Mouse (Mus musculus): Measurements from ENCODE around the gene B4galt5. TPM values are rescaled to one million over a fixed set of nuclear protein-coding genes. Genes with fewer than 3 reads are reported as not detected.

B4galt5 gene
- polyA plus RNA-seq, 1 experiment from 2014 or later: 22.6 TPM

- no peak for ATAC-seq
- no peaks in the 10 kb centered on the region for H3K4me1 ChIP-seq (ENCODE audit: control insufficient read depth, insufficient read depth, low read depth, low read length)
- no peaks in the 10 kb centered on the region for H3K36me3 ChIP-seq (ENCODE audit: control insufficient read depth, insufficient read depth, low read length)
- no peak overlapping the region for H3K9ac ChIP-seq (ENCODE audit: low read depth, low read length)
- no peak overlapping the region for H3K4me2 ChIP-seq (ENCODE audit: low read length)
- no peak overlapping the region for H3K4me3 ChIP-seq (ENCODE audit: low read length)
- no peak overlapping the region for H3K27ac ChIP-seq (ENCODE audit: low read depth, low read length)
- 46% methylated on average over 4 of the region's 4 CpGs for WGBS
- H3K27me3 ChIP-seq (replicated peaks; ENCODE audit: control insufficient read depth, insufficient read depth, low read length): no peaks in the 10 kb centered on the region
- H3K9me3 ChIP-seq (ENCODE audit: control insufficient read depth, low read length): no peaks in the 10 kb centered on the region
Observed at GRCm38 (mm10) chr2:167378972-167379371, 30.0 kb upstream of the B4galt5 start.

- H3K36me3 ChIP-seq (ENCODE audit: control insufficient read depth, insufficient read depth, low read length): no peaks in the 10 kb centered on the region
- no peak overlapping the region for H3K4me2 ChIP-seq (ENCODE audit: low read length)
- no peak for ATAC-seq
- H3K27ac ChIP-seq (ENCODE audit: low read depth, low read length): no peak overlapping the region
- no peaks in the 10 kb centered on the region for H3K9me3 ChIP-seq (ENCODE audit: control insufficient read depth, low read length)
- no peak overlapping the region for H3K9ac ChIP-seq (ENCODE audit: low read depth, low read length)
- peaks cover 5% of the 10 kb centered on the region; the same call in 1 of the 2 replicates for H3K4me1 ChIP-seq (ENCODE audit: control insufficient read depth, insufficient read depth, low read depth, low read length)
- H3K27me3 ChIP-seq (replicated peaks; ENCODE audit: control insufficient read depth, insufficient read depth, low read length): no peaks in the 10 kb centered on the region
- no peak overlapping the region for H3K4me3 ChIP-seq (ENCODE audit: low read length)
- WGBS: 81% methylated on average over 3 of the region's 3 CpGs
Observed at GRCm38 (mm10) chr2:167377697-167378096, 28.7 kb upstream of the B4galt5 start.

- Histone ChIP-seq H3K4me1 (ENCODE audit: control insufficient read depth, insufficient read depth, low read depth, low read length) (peaks cover 5% of the 10 kb centered on the region; the same call in 1 of the 2 replicates), H3K9ac (ENCODE audit: low read depth, low read length) (no peak overlapping the region), H3K27me3 (replicated peaks; ENCODE audit: control insufficient read depth, insufficient read depth, low read length) (no peaks in the 10 kb centered on the region), H3K27ac (ENCODE audit: low read depth, low read length) (no peak overlapping the region), H3K36me3 (ENCODE audit: control insufficient read depth, insufficient read depth, low read length) (no peaks in the 10 kb centered on the region), H3K4me2 (ENCODE audit: low read length) (no peak overlapping the region), H3K9me3 (ENCODE audit: control insufficient read depth, low read length) (no peaks in the 10 kb centered on the region), H3K4me3 (ENCODE audit: low read length) (no peak overlapping the region)
- 74% methylated on average over 8 of the region's 8 CpGs for WGBS
- no peak for ATAC-seq
Observed at GRCm38 (mm10) chr2:167376160-167376564, 27.2 kb upstream of the B4galt5 start.

GRCm38 (mm10) chr2:167375688-167376087 is 26.7 kb upstream of the B4galt5 start:
- Histone ChIP-seq H3K4me1 (ENCODE audit: control insufficient read depth, insufficient read depth, low read depth, low read length) (peaks cover 5% of the 10 kb centered on the region; the same call in 1 of the 2 replicates), H3K4me2 (ENCODE audit: low read length) (no peak overlapping the region), H3K9ac (ENCODE audit: low read depth, low read length) (no peak overlapping the region), H3K36me3 (ENCODE audit: control insufficient read depth, insufficient read depth, low read length) (no peaks in the 10 kb centered on the region), H3K4me3 (ENCODE audit: low read length) (no peak overlapping the region), H3K9me3 (ENCODE audit: control insufficient read depth, low read length) (no peaks in the 10 kb centered on the region), H3K27ac (ENCODE audit: low read depth, low read length) (no peak overlapping the region), H3K27me3 (replicated peaks; ENCODE audit: control insufficient read depth, insufficient read depth, low read length) (no peaks in the 10 kb centered on the region)
- 91% methylated on average over 5 of the region's 5 CpGs for WGBS
- no peak for ATAC-seq

GRCm38 (mm10) chr2:167375135-167375534 is 26.2 kb upstream of the B4galt5 start:
- ATAC-seq: no peak

GRCm38 (mm10) chr2:167374191-167374805 is 25.3 kb upstream of the B4galt5 start:
- no peak for ATAC-seq
- Histone ChIP-seq H3K36me3 (ENCODE audit: control insufficient read depth, insufficient read depth, low read length) (no peaks in the 10 kb centered on the region), H3K4me3 (ENCODE audit: low read length) (no peak overlapping the region), H3K4me1 (ENCODE audit: control insufficient read depth, insufficient read depth, low read depth, low read length) (peaks cover 5% of the 10 kb centered on the region; the same call in 1 of the 2 replicates), H3K27ac (ENCODE audit: low read depth, low read length) (no peak overlapping the region), H3K27me3 (replicated peaks; ENCODE audit: control insufficient read depth, insufficient read depth, low read length) (no peaks in the 10 kb centered on the region), H3K4me2 (ENCODE audit: low read length) (no peak overlapping the region), H3K9ac (ENCODE audit: low read depth, low read length) (no peak overlapping the region), H3K9me3 (ENCODE audit: control insufficient read depth, low read length) (no peaks in the 10 kb centered on the region)
- WGBS: 93% methylated on average over 12 of the region's 12 CpGs

More at GRCm38 (mm10) chr2:167375135-167375534, 26.2 kb upstream of the B4galt5 start:
- no peak overlapping the region for H3K4me3 ChIP-seq (ENCODE audit: low read length)
- H3K27ac ChIP-seq (ENCODE audit: low read depth, low read length): no peak overlapping the region
- H3K4me2 ChIP-seq (ENCODE audit: low read length): no peak overlapping the region
- H3K36me3 ChIP-seq (ENCODE audit: control insufficient read depth, insufficient read depth, low read length): no peaks in the 10 kb centered on the region
- H3K27me3 ChIP-seq (replicated peaks; ENCODE audit: control insufficient read depth, insufficient read depth, low read length): no peaks in the 10 kb centered on the region
- H3K4me1 ChIP-seq (ENCODE audit: control insufficient read depth, insufficient read depth, low read depth, low read length): peaks cover 5% of the 10 kb centered on the region; the same call in 1 of the 2 replicates
- WGBS: 80% methylated on average over 9 of the region's 9 CpGs
- no peak overlapping the region for H3K9ac ChIP-seq (ENCODE audit: low read depth, low read length)
- H3K9me3 ChIP-seq (ENCODE audit: control insufficient read depth, low read length): no peaks in the 10 kb centered on the region

GRCm38 (mm10) chr2:167373266-167373665 is 24.3 kb upstream of the B4galt5 start:
- Histone ChIP-seq H3K27ac (ENCODE audit: low read depth, low read length) (no peak overlapping the region), H3K9ac (ENCODE audit: low read depth, low read length) (no peak overlapping the region), H3K4me3 (ENCODE audit: low read length) (no peak overlapping the region), H3K9me3 (ENCODE audit: control insufficient read depth, low read length) (no peaks in the 10 kb centered on the region), H3K4me1 (ENCODE audit: control insufficient read depth, insufficient read depth, low read depth, low read length) (peaks cover 5% of the 10 kb centered on the region; the same call in 1 of the 2 replicates), H3K4me2 (ENCODE audit: low read length) (no peak overlapping the region), H3K27me3 (replicated peaks; ENCODE audit: control insufficient read depth, insufficient read depth, low read length) (no peaks in the 10 kb centered on the region), H3K36me3 (ENCODE audit: control insufficient read depth, insufficient read depth, low read length) (no peaks in the 10 kb centered on the region)
- WGBS: 70% methylated on average over 5 of the region's 5 CpGs
- peak; percentile 48; the same call in 1 of the 2 replicates for ATAC-seq

- no peaks in the 10 kb centered on the region for H3K36me3 ChIP-seq (ENCODE audit: control insufficient read depth, insufficient read depth, low read length)
- WGBS: 90% methylated on average over 2 of the region's 2 CpGs
- H3K4me1 ChIP-seq (ENCODE audit: control insufficient read depth, insufficient read depth, low read depth, low read length): peaks cover 5% of the 10 kb centered on the region; the same call in 1 of the 2 replicates
- no peak for ATAC-seq
- H3K27ac ChIP-seq (ENCODE audit: low read depth, low read length): no peak overlapping the region
- no peak overlapping the region for H3K9ac ChIP-seq (ENCODE audit: low read depth, low read length)
- no peaks in the 10 kb centered on the region for H3K27me3 ChIP-seq (replicated peaks; ENCODE audit: control insufficient read depth, insufficient read depth, low read length)
- H3K4me3 ChIP-seq (ENCODE audit: low read length): no peak overlapping the region
- no peak overlapping the region for H3K4me2 ChIP-seq (ENCODE audit: low read length)
- H3K9me3 ChIP-seq (ENCODE audit: control insufficient read depth, low read length): no peaks in the 10 kb centered on the region
Observed at GRCm38 (mm10) chr2:167371506-167371905, 22.5 kb upstream of the B4galt5 start.

GRCm38 (mm10) chr2:167368328-167368727 is 19.3 kb upstream of the B4galt5 start:
- WGBS: 77% methylated on average over 7 of the region's 9 CpGs
- Histone ChIP-seq H3K9ac (ENCODE audit: low read depth, low read length) (no peak overlapping the region), H3K27me3 (replicated peaks; ENCODE audit: control insufficient read depth, insufficient read depth, low read length) (no peaks in the 10 kb centered on the region), H3K4me1 (ENCODE audit: control insufficient read depth, insufficient read depth, low read depth, low read length) (peaks cover 5% of the 10 kb centered on the region; the same call in 1 of the 2 replicates), H3K9me3 (ENCODE audit: control insufficient read depth, low read length) (no peaks in the 10 kb centered on the region), H3K27ac (ENCODE audit: low read depth, low read length) (no peak overlapping the region), H3K36me3 (ENCODE audit: control insufficient read depth, insufficient read depth, low read length) (no peaks in the 10 kb centered on the region), H3K4me3 (ENCODE audit: low read length) (no peak overlapping the region), H3K4me2 (ENCODE audit: low read length) (no peak overlapping the region)
- ATAC-seq: no peak

Data from hindbrain, embryonic 16.5 days (tissue).